Mouse (Mus musculus) G1E (cell line): Measurements from ENCODE around the gene Sppl3. TPM values are rescaled to one million over a fixed set of nuclear protein-coding genes. Genes with fewer than 3 reads are reported as not detected.

ENCODE experiments used
- ATAC-seq: 2 replicates; pipeline ENCODE4 v1.8.0; 2016; ENCODE audit warnings: mild to moderate bottlenecking; ENCODE audit not compliant: insufficient number of reproducible peaks, poor library complexity, low FRiP score, severe bottlenecking; ENCODE audit errors: extremely low read depth
- DNase-seq: peaks from one replicate; pipeline ENCODE4 v3.0.0; 2012; ENCODE audit warnings: low spot score
- H3K27me3 ChIP-seq: 2 replicates; pipeline ENCODE4 v1.6.1; 2012; ENCODE audit warnings: mild to moderate bottlenecking, low read length, inconsistent platforms; ENCODE audit not compliant: insufficient read depth
- H3K36me3 ChIP-seq: replicated peaks from 2 replicates; pipeline ENCODE3; 2012; ENCODE audit warnings: mild to moderate bottlenecking, inconsistent platforms
- H3K4me1 ChIP-seq: 2 replicates; pipeline ENCODE4 v1.6.1; 2012; ENCODE audit warnings: low read depth, low read length, inconsistent platforms, mixed read lengths; ENCODE audit not compliant: insufficient read depth
- H3K4me3 ChIP-seq: 2 replicates; pipeline ENCODE4 v1.5.1; 2012; ENCODE audit warnings: low read depth, mild to moderate bottlenecking, inconsistent platforms, low read length, moderate library complexity, mixed read lengths
- H3K9me3 ChIP-seq: replicated peaks from 2 replicates; pipeline ENCODE4 v1.6.1; 2012; ENCODE audit warnings: inconsistent platforms
- CTCF ChIP-seq: IDR thresholded peaks from 2 replicates; pipeline ENCODE4 v1.5.1; 2012; ENCODE audit warnings: low read depth, low read length, inconsistent platforms, mixed read lengths
- GATA1 ChIP-seq: IDR thresholded peaks from 2 replicates; pipeline ENCODE4 v1.6.1; 2012; ENCODE audit warnings: borderline replicate concordance, low read length, inconsistent platforms, mixed read lengths
- GATA2 ChIP-seq: IDR thresholded peaks from 2 replicates; pipeline ENCODE4 v1.6.1; 2012; ENCODE audit warnings: low read depth, low read length, inconsistent platforms, borderline replicate concordance
- POLR2AphosphoS5 ChIP-seq: IDR thresholded peaks from 2 replicates; pipeline ENCODE4 v1.6.1; 2012; ENCODE audit warnings: low read depth, low read length, inconsistent platforms; ENCODE audit not compliant: insufficient replicate concordance
- TAL1 ChIP-seq: conservative IDR thresholded peaks from 2 replicates; pipeline ENCODE4 v1.6.1; 2012; ENCODE audit warnings: low read depth, low read length, inconsistent platforms, mixed read lengths
- polyA plus RNA-seq: library from polyadenylated mRNA; stranded (reverse); fragments of >175 nt; gene quantifications from 2 replicates; pipeline ENCODE4 v1.2.3, GENCODE M21; 2012
- total RNA-seq, 2 experiments: library from RNA; stranded (forward) in 1 of 2; stranded (reverse) in 1 of 2; fragments of 200-1000 nt in 1 of 2; fragments of >200 nt in 1 of 2; fragmentation: Nextera tagmentation in 1 of 2; gene quantifications; 2 replicates each; pipeline ENCODE4 v1.2.3; 2014 to 2017

Sppl3 gene
- total and polyA plus RNA-seq, 3 experiments: 29.5 to 69.2 (median 35.9) TPM

- Histone ChIP-seq H3K9me3 (peaks cover 9% of the 10 kb centered on the region), H3K4me1 (peaks cover 97% of the 10 kb centered on the region), H3K4me3 (peak overlapping the region; percentile 43; the same call in 1 of the 2 replicates), H3K36me3 (peaks cover 25% of the 10 kb centered on the region), H3K27me3 (no peaks in the 10 kb centered on the region)
- TF ChIP-seq GATA1: no peak
- no peak for TF ChIP-seq CTCF
- TF ChIP-seq TAL1: peak; percentile 70
- no peak for TF ChIP-seq GATA2
- ATAC-seq: peak; percentile 22; the same call in 1 of the 2 replicates
- no peak for DNase-seq
Observed at GRCm38 (mm10) chr5:115055418-115055817, 44.5 kb downstream of the Sppl3 start.

- DNase-seq: no peak
- H3K27me3 ChIP-seq: no peaks in the 10 kb centered on the region
- TF ChIP-seq GATA2: no peak
- TF ChIP-seq TAL1: peak; percentile 38
- TF ChIP-seq POLR2AphosphoS5: no peak
- peaks cover 9% of the 10 kb centered on the region for H3K9me3 ChIP-seq
- no peak for ATAC-seq
- H3K4me3 ChIP-seq: no peak overlapping the region
- H3K4me1 ChIP-seq: peaks cover 97% of the 10 kb centered on the region
- H3K36me3 ChIP-seq: peaks cover 31% of the 10 kb centered on the region
Observed at GRCm38 (mm10) chr5:115057153-115057552, 46.2 kb downstream of the Sppl3 start.

- H3K27me3 ChIP-seq: no peaks in the 10 kb centered on the region
- H3K4me3 ChIP-seq: peak overlapping the region; percentile 54; the same call in 1 of the 2 replicates
- peaks cover 93% of the 10 kb centered on the region for H3K4me1 ChIP-seq
- ATAC-seq (peak; percentile 74), DNase-seq (peak; percentile 51)
- peaks cover 40% of the 10 kb centered on the region for H3K36me3 ChIP-seq
- TF ChIP-seq CTCF (no peak), TAL1 (peak; percentile 37; the same call in 1 of the 2 replicates)
- peaks cover 9% of the 10 kb centered on the region for H3K9me3 ChIP-seq
Observed at GRCm38 (mm10) chr5:115058584-115059297, 47.8 kb downstream of the Sppl3 start.

GRCm38 (mm10) chr5:115060067-115060695 is 49.2 kb downstream of the Sppl3 start:
- peaks cover 53% of the 10 kb centered on the region for H3K36me3 ChIP-seq
- DNase-seq: no peak
- no peak for TF ChIP-seq GATA2
- TF ChIP-seq TAL1: no peak
- TF ChIP-seq GATA1: no peak
- no peak for TF ChIP-seq CTCF
- TF ChIP-seq POLR2AphosphoS5: no peak

GRCm38 (mm10) chr5:115060977-115061376 is 50.0 kb downstream of the Sppl3 start:
- Histone ChIP-seq H3K4me3 (no peak overlapping the region), H3K27me3 (no peaks in the 10 kb centered on the region), H3K4me1 (peaks cover 88% of the 10 kb centered on the region), H3K36me3 (peaks cover 58% of the 10 kb centered on the region), H3K9me3 (peaks cover 9% of the 10 kb centered on the region)
- ATAC-seq (no peak), DNase-seq (no peak)
- TF ChIP-seq TAL1 (no peak), CTCF (no peak), GATA2 (no peak), GATA1 (no peak), POLR2AphosphoS5 (no peak)

More at GRCm38 (mm10) chr5:115060067-115060695, 49.2 kb downstream of the Sppl3 start:
- H3K27me3 ChIP-seq: no peaks in the 10 kb centered on the region
- no peak overlapping the region; the same call in 1 of the 2 replicates for H3K4me3 ChIP-seq
- ATAC-seq: no peak
- peaks cover 9% of the 10 kb centered on the region for H3K9me3 ChIP-seq
- H3K4me1 ChIP-seq: peaks cover 89% of the 10 kb centered on the region

- peaks cover 58% of the 10 kb centered on the region for H3K36me3 ChIP-seq
- 0 out of 2 replicates have a peak, but pooled peaks cover 2% of the 10 kb centered on the region for H3K9me3 ChIP-seq
- DNase-seq (no peak), ATAC-seq (no peak)
- TF ChIP-seq CTCF: no peak
- TF ChIP-seq TAL1: 0 out of 2 replicates have a peak, but pooled peaks have one; percentile 16
- H3K4me1 ChIP-seq: peaks cover 88% of the 10 kb centered on the region
- H3K4me3 ChIP-seq: no peak overlapping the region
- no peaks in the 10 kb centered on the region for H3K27me3 ChIP-seq
Observed at GRCm38 (mm10) chr5:115062566-115062965, 51.6 kb downstream of the Sppl3 start.
